Mouse (Mus musculus) frontal cortex, postnatal 36 days (tissue): ENCODE results near the gene S100a11.

ENCODE experiments used
- DNase-seq, 2 experiments: peaks; one replicate each; pipeline ENCODE4 v3.0.0; 2022; ENCODE audit warnings: low spot score in 2 of 2

The S100a11 gene

GRCm38 (mm10) chr3:93557471-93557870 is 37.2 kb downstream of the S100a11 start:
- no peak for DNase-seq

GRCm38 (mm10) chr3:93559961-93560360 is 39.7 kb downstream of the S100a11 start:
- no peak for DNase-seq

GRCm38 (mm10) chr3:93562372-93562771 is 42.1 kb downstream of the S100a11 start:
- no peak for DNase-seq

GRCm38 (mm10) chr3:93563216-93563615 is 42.9 kb downstream of the S100a11 start:
- DNase-seq, result peak; percentile 13 to 40

GRCm38 (mm10) chr3:93566892-93567291 is 46.6 kb downstream of the S100a11 start:
- no peak for DNase-seq

GRCm38 (mm10) chr3:93567721-93568120 is 47.4 kb downstream of the S100a11 start:
- no peak for DNase-seq

- DNase-seq, result peak; percentile 44 to 64
Measured at GRCm38 (mm10) chr3:93568428-93569040, 48.2 kb downstream of the S100a11 start.

- DNase-seq, result no peak
Measured at GRCm38 (mm10) chr3:93569046-93569445, 48.8 kb downstream of the S100a11 start.

GRCm38 (mm10) chr3:93572058-93572791 is 51.9 kb downstream of the S100a11 start:
- DNase-seq, result peak in 1 of 2 experiments; percentile 21
